Mouse (Mus musculus) gastrocnemius, adult 8-10 months (tissue): ENCODE data around the gene Tmem110. TPM values are rescaled to one million over a fixed set of nuclear protein-coding genes. Genes with fewer than 3 reads are reported as not detected.

Experiments used
- DNase-seq, 2 experiments: peaks; one replicate each; pipeline ENCODE4 v3.0.0; 2022; ENCODE audit warnings: low spot score in 2 of 2
- total RNA-seq, 4 experiments: library from RNA; stranded (reverse); gene quantifications; 2 replicates each; pipeline ENCODE4 v1.2.4; 2022

The Tmem110 gene
- 10 to 100 TPM in 1 of 4 experiments, 1 to 10 TPM in 3; 6.3 to 10.6 (median 7.2) TPM for total RNA-seq

DNA sequence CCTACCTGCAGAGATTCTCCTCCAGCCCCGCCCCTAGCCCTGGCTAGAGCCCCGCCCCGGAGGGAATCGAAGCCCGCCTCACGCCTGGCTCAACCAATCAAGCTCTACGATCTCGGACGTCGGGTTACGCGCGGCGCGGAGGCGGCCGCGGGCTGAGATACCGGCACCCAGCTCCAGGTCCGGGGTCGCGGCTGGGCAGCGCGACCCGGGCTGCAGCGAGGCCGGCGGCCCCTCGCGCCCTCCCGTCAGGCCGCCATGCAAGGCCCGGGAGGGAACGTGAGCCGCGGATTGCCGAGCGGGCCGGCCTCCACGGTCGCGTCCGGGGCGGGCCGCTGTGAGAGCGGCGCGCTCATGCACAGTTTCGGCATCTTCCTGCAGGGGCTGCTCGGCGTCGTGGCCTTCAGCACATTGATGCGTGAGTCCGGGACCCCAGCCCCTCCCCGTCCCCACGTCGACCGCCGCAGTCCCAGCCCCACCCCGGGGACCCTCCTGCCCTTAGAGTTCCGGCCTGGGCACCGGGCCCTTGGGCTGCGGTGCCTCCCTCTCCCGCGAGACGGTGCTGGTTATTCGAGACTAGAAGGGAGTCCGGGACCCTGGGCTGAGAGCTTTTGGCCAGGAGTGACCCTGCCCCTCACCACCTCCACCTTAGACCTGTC is at the start of gene Tmem110:
Gene Tmem110 (plus strand): TSS at position 115 of the 656 bp plus-strand sequence.
- DNase-seq = peak; percentile 70 to 73

DNA sequence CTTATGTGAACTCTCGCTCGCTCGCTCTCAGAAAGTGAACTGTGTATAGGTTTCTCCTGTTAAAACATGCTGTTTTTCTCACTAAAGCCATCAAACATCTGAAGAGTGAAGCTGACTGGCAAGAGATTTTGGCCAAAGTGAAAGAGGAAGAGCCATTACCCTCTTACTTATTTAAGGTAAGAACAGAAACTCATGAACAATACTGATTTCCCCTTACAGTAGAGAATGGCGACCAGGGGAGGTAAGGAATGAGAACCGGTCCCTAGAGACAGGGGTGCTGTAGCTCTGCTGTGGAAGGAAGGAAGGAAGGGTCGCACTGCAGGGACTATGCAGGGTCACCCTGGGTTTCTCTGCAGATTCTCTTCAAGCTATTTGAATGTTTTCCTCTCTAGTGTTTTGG is 40.8 kb upstream of the Tmem110 start:
- DNase-seq = no peak

DNA sequence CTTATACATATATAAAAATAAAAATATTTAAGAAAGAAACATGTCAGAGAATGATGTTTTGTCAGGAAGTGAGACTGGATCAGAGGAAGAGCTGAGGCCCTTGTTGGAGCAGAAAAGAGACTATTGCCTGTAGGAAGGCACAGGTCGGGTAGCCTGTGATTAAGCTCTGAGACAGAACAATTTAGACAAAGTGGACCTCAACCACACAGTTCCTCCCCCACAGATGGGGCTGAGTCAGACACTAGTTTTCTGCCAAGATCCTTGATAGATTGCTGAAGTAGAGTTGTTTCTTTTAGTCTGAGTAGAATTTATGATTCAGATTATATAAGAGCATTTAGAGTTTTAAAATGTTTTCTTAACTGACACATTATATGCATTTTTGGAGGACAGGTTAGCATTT is 35.9 kb upstream of the Tmem110 start:
- no peak for DNase-seq

DNA sequence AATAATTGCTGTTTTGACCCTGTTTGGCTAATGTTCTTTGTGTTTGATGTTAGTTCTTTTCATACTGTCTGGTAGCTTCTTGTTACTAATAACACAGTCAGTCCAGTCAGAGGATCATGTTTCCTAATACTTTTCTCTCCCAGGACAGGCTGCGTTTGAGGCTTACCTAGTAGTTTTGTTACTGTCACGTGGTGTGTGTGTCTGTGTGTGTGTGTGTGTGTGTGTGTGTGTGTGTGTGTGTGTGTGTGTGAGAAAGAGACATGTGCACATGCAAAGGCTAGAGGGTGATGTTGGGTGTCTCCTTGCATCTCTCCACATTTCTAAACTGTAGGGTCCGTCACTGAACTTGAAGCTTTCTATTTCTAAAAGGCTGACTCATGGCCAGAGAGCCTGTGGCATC is 32.5 kb upstream of the Tmem110 start:
- DNase-seq = no peak

DNA sequence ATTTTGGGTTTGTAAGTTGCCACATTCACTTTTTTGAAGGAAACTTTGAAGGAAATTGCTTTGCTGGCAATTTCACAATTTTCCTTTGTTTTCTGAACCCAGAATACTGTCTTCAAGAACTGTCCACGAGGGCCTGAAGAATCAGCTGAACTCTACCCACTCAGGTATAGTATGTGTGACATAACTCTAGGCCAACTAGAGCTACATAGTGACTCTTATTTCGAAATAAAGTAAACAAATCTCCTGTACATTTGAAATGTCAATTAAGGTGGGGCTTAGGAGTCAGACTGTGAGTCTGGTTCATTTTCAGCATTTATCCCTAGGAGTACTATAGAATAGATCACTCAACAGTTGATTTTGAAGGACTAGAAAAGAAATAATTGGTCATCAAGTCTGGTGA is 23.6 kb upstream of the Tmem110 start:
- no peak for DNase-seq

DNA sequence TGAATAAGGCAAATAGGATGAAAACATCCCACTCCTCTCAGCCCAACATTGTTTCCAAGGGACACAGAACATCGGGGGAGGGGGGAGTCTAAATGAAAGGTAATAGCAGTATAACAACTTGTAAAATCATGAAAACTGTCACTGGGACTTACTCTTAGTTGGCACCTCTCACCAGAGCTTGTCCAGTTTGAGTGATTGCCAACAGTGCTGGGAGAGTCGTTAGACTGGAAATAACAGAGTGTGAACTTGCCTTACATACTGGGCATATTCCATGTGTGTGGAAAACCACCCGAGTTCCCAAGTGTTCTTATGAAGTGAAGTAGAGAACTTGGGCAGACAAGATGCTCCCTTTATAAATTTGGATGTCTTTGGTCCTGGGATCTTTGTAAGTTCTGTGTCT is 4.3 kb upstream of the Tmem110 start:
- no peak for DNase-seq

DNA sequence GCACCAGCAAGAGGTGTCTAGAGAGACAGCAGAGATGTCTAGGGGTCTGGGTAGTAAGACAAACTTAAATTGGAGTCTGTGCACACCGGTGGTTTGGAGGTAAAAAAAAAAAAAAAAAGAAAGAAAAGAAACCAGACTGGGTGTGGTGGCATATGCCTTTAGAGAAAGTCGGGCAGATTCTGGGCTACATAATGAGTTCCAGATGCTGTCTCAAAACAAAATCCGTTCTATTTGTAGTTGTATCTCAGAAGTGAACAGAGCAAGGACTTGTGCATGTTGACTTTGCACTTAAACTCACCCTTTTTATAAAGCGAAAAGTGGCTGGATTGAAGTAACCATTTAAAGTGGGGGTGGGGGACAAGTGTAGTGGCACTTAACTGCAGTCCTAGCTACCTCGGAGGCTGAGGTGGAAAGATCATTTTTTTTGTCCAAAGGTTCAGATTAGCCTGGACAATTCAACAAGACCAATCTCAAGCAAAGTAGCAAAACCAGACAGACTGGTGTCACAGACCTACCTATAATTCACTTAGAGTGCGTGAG is 864 bp upstream of the Tmem110 start:
- no peak for DNase-seq

DNA sequence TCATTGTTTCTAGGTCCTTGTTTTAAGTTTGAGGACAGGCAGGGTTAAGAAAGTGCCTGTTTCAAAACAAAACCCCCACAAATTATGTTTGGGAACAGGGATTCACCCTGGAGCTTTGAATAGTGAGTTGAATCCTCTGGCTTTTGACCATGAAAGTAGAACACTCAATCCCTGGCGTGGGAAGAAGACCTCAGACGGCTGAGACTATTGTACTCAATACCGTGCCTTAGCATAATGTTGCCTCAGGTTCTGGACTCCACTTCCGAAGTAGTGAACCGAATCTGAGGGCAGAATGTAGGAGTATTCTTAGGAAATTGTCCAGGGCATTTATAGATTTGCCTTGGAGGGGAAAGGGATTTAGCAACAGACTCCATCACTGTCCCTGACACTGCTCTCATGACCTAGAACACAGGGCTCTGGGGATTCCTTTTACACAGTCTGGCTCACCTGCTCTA is 342 bp upstream of the Tmem110 start:
- DNase-seq = no peak

DNA sequence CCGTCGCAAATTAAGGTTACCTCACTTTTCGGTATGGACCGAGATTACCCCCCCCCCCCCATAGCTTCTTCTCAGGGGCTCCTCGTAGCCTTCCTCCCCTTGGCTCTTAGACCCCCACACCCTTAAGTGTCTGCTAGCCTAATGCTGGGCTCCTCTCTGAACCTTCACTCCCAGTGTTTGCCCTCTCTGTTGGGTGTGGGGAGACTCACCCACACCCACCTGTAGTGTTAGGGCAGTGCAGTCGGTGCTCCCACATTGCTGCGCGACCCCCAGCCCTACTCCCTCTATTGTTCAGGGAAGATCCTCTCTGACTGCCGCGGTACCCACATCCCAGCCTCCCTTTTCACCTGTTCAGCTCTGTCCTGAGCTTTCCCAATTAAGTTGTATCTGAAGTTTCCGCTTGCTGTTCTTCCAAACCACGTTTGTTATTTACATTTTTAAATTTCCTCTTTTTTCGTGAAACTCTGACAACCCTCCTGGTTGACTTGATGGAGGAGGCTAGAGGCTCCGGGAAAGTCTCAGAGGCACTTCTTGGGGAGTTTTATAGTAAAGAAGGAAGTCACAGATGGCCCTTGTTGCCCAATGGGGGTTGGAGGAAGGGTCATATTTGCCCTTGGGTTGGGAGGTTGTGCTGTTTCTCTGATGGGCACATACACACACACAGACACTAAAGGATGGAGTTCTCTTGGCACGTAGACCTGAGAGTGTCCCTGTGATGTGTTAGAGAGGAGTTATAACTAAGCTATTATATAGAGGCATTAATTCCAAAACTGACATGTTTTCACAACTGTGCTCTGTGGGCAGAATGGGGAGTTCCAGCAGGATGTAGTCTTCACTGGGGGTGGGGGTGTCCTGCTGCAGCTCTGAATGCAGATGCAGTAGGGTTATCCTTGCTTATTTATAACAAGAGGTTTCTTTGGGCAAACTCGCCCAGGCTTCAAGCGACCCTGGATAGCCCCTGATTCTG is 1.1 kb downstream of the Tmem110 start:
- no peak for DNase-seq

DNA sequence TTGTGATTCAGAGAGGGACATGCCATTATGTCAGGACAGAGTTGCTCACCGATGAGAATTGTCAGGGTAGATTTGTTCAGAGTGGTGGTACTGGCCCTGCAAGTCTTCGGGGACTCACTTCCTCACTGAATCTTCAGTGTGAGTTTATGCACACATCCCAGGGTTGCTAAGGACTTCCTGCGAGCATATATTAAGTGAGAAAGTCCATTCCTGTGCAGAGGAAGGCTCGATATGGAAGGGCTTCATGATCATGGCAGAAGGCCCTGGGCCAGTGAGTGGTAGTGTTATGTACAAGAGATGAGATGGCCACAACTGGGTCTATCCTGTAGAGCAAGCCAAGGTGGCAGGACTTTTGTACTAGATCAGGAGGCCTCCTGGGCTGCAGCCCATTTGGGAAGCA is 2.1 kb downstream of the Tmem110 start:
- DNase-seq = no peak

DNA sequence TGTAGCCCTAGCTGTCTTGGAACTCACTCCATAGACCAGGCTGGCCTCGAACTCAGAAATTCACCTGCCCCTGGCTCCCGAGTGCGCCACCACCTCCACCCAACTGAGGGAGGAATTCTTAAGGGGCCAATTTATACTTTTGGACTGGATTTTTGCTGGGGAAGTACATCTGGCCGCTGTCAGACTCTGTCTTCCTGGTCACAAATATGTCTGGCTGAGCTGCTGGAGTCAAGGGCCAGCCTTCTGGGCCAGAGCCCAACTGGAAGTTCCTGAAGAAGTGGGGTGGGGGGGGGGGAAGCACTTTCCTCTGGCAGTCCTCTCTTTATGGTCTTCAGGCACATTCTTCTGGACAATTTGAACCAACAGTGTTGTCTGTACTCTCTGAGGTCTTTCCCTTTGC is 2.7 kb downstream of the Tmem110 start:
- peak in 1 of 2 experiments; percentile 25 for DNase-seq

DNA sequence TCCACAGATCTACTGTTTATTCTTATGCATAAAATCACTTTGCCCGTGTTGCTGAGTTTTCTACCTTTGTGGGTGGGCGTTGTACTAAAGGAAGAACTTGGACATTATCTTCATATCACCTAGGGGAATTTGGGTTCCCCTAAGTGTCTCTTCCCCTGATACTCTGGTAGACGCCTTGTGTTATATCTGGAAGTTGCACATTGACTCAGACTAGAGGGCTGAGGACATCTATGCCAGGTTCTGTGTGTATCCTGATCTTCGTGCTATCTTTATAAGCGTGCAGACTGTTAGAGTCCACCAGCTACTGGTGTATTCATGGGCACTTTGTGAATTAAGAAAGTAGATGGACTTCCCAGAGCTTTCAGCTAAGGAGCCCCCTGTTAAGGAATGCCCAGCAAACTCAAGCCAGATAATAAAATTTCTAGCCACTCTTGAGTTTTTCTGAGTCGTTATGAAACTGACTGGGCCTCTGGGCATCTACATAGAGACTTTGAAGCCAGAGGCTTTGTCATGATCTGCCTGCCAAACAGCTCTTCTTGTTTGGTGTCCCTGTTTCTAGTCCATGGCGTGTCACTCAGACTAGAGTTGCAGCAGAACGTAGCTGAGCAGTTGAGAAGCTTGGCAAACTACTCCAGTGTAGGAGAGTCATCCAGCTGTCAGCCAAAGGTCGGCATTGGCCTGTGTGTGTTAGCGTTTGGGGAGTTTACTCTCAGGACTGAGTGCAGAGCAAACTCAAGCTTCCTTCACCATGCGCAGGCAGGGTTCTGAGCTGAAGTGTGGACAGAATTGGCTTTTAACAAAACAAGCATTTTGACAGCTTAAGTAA is 3.5 kb downstream of the Tmem110 start:
- peak; percentile 41 to 60 for DNase-seq

DNA sequence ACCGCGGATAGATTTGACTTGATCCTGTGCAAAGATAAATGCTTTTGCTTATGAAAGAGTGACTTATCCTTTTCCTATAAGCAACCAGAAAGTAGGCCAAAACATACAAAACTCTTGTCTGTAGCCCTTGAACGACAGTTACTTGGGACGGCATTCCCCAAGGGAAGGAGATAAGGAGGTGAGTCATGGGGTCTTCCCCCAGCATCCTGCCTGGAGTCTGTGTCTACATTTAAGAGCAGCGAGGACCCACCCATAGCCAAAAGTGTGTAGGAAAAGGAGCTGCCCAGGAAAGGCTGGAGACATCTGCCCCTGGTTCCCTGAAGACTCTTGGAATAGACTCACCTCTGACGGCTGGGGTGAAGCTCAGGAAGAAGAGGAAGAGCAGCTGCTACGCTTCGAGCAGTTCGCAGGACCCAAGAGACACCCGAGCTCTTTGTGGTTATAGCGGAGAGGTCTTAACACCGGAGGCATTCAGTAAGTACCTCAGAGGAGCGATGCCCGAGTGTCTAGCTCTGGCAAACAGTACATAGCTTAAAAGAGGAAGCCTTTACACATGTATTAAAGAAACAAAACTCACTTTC is 12.1 kb downstream of the Tmem110 start:
- no peak for DNase-seq

DNA sequence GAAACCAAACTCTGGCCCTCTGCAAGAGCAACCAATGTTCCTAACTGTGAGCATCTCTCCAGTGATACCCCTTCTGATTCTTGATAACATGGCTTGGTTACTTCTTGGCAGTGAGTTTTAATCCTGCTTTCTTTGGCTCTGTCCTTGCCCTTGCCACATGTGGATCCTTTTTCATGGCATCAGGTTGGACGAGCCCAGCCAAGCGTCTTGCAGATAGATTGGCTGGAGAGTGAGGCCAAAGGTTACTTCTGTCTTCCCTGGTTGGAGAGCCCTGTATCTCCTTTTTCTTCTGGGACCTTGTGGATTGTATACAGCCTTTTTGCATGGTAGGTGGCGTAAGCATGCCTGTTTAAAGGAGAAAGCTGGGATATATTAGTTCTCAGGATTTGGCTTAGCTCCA is 18.3 kb downstream of the Tmem110 start:
- DNase-seq = no peak

DNA sequence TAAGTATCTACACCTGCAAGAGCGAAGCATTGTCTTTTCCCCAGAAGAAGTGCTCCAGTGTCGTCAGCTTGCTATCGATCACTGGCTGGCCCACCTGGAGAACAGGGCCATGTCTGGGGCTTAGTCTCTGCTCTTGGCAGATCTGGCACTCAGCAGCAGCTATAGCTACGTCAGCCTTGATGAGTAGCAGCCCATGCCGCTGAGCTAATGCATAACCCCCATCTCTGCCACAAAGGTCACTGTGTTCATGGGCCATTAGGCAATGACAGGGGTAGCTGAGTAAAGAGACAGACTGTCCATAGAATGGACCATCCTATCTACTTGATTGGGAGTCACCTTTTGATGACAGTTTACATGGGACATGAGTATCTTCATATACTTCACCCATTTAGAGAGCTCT is 25.1 kb downstream of the Tmem110 start:
- DNase-seq = no peak

DNA sequence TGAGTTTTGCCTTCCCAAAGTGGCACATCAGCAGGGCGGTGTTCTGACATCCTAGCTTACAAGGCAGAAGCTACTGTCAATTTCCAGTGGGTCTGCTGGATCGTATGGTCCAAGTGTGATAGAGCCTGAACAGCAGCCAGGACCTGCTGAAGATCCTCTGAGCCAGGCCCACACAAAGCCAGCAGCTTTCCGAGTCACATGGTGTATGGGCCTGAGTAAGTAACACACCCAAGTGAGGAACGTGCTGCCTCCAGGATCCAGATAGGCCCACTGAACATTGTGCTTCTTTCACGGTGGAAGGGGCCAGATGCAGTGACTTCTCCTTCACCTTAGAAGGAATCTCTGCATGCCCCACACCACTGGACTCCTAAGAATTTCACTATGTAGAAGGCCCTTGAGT is 26.9 kb downstream of the Tmem110 start:
- no peak for DNase-seq

DNA sequence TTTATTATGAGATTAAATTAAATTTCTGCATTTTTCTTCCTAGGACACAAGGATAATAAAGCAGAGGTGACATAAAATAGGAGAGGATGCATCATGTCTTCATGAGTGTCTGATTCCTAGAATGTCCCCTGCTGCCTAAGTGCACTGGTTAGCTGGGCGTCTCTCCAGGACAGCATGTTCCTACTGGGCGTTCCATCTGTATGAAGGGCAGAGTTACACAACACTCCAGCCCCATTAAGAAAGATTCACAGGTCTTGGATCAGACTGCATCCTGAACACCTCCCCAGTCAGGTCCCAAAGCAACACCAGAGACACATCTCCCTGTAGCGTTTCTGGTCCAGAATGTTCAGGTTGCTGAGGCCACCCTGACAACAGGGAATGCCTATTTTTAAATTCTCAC is 29.9 kb downstream of the Tmem110 start:
- peak; percentile 53 to 61 for DNase-seq

DNA sequence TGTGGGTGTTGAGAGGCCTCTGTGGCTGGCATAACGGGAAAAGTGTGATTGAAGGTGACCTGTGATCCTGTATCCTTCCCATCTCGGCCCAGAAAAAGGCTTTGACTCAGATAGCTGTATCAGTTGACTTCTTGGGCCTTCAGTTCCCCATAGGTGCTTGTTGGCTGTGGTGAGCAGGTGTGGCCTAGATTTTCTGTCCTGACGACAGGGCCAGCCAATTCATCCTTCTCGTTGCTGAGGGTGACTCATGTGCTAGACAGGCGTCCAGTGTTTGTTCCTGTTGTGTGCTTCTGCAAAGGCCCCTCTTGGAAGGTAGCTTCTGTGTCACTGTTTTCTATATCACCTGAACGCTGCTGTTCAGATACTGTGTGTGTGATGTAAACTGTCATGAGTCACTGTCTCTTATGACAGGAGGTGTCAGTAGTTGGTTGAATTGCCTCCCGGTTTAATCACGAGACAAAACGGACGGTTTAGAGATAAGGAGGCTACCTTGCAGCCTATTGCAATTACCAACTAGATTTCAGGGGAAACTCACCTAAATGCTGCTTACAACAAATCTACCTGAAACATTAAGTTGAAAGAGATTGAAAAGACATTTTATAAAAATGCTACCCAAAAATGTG is 31.6 kb downstream of the Tmem110 start:
- DNase-seq = no peak

DNA sequence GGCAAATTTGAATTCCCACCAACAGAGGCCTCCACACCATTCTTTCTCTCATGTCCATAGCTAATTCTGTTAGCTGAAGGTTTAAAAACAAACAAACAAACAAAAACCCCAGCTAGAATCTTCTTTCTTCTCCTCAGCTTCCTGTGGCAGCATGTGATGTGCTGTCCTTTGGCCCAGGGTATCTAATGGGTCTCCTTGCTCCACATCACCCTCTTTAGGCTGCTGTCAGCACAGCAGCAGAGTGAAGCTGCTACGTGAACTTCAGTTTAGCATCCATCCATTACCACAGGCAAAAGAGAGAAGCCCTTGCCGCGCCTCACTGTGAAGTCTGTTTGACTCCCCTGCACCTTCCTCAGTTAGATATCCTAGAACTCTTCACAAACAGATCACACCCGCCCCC is 32.6 kb downstream of the Tmem110 start:
- DNase-seq = no peak

DNA sequence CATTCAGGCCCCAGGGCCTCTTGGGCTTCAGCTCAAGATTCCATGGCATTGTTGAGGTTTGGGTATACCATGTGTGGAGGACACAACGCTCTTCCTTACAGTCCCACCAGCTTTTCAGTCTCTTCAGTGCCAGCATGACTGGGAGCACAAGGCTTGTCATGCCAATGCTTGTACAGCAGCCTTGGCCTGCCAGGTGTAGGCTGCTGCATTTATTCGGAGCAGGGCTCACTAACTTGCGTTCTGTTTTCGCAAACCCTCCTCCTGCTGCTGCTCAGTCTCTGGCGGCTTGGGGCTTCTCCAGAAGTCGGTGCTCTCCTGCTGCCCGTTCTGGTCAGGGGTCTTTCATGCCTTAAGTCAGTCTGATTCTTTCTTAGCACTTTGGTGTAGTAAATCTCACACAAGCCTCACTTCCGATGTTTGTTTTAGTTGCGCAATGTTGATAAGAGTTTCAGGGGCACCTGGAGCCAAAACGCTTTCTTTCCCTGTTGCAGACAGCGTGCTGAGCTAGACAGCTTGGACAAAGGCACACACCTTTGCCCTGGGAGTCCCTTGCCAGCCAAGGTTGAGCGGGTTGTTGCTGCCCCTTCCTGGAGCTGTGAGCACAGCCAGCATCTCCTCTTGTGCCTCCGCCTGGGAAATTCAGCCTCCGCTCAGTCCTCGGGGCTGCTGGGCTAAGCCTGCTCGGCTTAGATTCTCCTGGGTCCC is 36.2 kb downstream of the Tmem110 start:
- DNase-seq = no peak
